Mouse (Mus musculus) urinary bladder, postnatal 14 days (tissue): ENCODE measurements around the gene Enox1.
A peak's percentile ranks its signal among the peaks of the same experiment; 100 is the strongest.

Experiments used
- DNase-seq: peaks from one replicate; pipeline ENCODE4 v3.0.0; 2021; ENCODE audit warnings: low spot score

The Enox1 gene

DNA sequence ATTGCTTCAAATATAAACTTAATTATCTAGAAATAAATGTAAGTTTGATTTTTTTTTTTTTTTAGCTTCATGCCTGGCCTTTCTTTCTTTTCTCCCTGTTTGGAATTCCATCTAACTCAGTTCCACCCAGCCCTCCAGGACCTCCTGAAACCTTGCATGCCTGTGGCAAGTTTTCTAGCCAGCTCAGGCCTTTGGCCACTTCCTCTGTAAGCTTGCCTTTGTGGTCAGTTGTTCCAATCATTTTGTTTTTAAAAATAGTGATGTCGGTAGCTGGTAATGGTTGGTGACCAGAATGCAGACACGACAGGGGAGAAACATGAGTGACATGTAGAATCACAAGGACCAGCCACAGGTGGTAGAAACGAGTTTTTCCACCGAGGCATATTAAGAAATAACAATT lies 307.4 kb downstream of the Enox1 start:
- no peak for DNase-seq

DNA sequence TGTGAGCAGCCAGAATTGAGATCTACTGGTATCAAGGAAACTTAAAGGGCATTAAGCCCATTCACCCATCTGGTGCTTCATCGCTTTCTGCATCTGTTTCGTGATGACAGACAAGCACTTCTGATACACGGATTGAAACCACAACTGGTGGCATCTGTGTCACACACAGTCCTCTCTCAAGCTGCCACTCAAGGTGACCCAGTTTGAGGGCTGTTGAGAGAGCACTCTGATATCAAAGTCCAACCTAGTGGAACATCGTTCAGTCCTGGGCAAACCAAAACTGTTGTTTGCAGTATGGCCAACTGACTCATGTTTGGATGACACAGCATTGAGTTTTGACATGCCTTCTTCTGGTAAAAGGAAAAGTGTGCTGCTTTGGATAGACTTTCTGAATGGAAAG lies 308.2 kb downstream of the Enox1 start:
- no peak for DNase-seq

DNA sequence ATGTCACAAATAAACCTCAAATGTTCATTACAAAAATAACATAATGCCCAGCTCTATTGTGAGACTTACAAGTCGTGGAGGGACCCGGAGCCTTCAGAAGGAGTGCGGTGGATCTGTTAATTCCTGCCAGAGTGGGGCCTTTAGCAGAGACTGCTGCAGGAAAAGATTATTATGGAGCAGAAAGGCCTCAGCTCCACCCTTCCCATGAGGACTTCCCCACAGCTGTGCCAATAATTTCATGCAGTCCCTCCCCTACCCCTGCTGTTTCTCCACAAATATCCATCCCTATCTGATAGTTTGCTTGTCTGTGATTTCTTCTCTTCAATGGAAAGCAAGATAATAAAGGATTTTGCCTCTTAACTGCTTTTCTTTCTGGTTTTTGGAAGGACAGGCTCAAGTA lies 314.0 kb downstream of the Enox1 start:
- no peak for DNase-seq

DNA sequence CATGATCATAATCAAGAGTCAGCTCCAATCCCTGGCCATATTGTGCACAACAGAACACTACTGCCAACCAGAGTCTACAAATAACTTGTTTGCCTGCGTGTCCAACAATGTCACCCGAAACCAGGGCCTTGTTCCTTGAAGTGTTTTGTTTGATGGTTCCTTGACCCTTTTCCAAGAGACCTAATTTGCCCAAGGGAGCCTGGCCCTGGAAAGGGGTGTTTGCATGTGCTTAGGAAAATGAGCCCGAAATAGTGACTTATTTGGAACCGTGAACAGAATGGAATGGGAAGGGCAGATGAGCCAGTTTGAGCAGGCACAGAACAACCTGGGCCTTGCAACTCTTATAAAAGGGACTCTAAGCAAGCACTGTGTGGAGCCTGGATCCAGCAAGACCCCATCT lies 316.9 kb downstream of the Enox1 start:
- no peak for DNase-seq

DNA sequence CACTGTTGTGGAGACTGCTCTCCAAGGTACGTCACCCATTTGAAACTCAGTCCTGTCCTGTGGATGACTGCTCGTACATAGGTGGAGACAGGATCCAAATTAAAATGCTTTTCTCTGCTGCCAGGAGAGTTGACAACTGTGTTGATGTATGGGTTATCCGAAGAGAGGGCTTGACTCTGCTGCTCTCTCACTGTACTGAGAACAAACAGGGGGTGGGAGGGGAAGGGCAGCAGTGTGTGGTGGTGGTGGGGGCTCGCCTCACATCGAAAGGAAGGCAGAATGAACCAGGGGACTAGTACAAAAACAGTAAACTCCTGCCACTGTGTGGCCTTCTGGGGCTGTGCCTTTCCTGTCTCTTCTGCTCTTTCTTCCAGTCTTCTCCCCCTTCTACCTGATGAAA lies 317.5 kb downstream of the Enox1 start:
- no peak for DNase-seq

DNA sequence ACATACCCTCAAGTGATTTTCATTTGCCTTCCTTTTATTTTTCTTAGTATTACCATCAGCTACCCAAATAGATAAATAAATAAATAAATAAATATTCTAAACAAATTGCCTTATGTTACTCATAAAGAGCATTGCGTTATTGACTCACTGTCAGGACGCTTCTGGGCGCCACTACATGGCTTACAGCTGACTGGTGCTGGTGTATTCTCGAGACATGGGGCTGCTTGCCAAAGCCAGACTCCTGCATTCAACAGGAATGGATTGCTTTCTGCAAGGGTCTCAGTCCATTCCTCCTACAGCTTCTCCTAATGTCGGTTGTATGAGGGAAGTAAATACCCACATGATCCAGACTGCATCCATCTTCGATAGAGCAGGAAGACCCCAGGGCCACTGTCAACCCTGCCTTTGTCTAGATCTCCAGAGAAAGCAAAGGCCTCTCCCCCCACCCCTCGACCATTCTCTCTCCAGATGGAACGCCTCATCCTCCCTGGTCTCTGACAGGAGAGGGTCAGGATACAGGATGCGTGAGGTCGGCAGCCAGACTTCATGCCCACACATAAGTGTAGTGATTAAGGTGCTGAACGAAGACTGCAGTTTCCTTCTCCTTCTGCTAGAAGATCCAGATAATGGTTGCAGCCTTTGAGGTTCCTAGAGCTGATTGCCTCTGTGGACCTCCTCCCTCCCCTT lies 318.7 kb downstream of the Enox1 start:
- DNase-seq: no peak

DNA sequence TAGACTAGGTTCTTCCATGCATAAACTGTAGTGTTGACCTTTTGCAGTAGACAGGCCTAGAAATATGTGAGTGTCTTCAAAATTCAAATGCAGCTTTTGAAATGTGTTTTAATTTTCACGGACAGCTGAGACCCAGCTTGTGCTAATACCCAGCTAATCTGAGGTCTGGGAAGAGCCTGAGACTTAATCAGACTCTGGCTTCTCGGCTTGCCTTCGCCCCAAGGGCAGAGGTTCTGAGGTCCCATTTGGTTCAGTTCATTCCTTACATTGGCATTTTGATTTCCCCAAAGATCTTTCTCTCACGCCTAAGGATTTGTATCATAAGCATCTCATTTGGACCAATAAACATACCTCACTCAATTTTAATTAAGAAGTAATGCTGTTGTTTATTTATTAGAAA lies 321.1 kb downstream of the Enox1 start:
- DNase-seq: no peak

DNA sequence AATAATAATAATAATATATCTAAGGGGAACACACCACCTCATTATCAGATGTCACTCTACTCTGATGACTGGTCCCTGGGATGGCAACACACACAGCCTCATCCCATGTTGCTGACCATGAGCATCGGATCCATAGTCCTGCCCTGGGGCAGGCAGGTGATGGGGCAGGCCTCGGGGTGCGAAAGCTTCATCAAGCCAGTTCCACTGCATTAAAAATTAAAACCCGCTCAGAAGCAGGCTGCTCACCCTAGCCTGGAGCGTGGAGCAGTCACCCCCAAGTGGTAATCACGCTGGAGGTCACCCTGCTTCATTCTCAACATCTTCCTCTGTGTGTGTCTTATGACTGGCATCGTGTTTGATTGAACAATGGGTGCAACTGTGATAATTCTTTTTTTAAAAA lies 321.6 kb downstream of the Enox1 start:
- DNase-seq: no peak

DNA sequence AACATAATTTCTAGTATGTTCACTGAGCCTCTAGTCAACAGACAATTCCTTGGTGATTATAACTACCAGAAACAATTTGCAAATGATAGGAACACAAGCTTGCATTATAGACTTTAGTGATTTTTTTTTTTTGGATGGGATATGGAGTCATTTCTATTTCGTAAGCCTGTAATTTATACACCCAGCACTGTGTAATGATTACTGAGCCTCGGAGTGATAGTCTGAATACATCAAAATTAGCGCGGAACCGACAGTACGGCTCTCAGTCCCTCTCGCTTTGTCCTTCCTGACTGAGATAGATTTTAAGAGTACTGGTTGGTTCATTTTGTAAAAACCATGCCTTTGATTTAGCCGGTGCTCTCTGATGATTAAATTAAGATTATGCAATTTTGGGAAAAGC lies 322.1 kb downstream of the Enox1 start:
- no peak for DNase-seq

DNA sequence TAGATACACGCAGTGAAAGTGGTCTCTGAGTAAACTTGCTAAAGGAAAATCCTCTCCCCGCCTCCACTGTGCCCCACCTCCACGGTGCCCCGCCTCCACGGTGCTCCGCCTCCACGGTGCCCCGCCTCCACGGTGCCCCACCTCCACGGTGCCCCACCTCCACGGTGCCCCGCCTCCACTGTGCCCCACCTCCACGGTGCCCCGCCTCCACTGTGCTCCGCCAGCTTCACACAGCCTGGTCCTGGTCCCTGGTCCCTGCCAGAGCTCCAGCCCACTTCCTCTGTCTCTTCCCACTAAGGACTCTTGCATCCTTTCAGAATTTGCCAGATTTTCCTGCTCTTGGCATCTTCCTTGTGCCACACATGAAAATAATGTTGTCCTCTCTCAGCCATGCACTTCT lies 326.5 kb downstream of the Enox1 start:
- no peak for DNase-seq

DNA sequence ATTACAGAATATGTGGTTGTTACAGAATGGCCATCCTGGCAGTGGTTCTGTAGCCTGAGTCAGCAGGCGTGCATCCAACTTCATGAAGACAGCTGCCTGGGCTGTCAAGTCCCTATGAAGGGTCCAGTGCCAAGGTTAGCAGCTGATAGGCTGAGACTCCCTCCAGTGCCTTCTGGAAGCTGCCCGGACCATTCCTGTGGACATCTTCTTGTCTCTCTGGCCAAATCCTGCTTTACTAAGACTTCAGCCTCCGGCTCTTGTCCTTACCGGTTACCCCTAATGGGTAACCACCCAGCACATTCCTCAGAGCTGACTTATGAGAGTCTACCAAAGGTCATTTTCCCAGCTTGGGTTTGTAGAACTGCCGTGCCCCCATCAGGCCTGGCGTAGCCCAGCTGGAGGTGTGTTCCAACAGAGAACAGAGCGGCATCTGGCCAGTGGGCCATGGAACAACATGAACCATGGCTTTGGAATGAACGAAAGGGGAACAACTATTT lies 328.4 kb downstream of the Enox1 start:
- peak; percentile 56 for DNase-seq

DNA sequence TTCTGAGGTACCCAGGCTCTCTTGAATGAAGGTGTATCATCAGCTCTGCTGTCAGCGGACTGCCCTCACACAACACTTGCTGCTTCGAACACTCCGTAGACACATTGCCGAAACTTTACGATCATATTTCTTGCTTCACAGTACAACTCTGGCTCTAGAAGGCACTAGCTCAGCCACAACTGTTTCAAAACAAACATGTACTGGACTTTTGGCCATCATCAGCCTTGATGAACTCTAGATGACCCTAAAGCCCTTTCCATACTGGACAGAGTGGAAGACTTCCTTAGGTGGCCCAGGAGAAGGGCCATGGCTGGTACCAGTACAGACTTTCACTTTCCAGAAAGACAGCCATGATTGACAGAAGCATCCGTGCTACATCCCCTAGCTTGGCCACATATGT lies 334.1 kb downstream of the Enox1 start:
- no peak for DNase-seq

DNA sequence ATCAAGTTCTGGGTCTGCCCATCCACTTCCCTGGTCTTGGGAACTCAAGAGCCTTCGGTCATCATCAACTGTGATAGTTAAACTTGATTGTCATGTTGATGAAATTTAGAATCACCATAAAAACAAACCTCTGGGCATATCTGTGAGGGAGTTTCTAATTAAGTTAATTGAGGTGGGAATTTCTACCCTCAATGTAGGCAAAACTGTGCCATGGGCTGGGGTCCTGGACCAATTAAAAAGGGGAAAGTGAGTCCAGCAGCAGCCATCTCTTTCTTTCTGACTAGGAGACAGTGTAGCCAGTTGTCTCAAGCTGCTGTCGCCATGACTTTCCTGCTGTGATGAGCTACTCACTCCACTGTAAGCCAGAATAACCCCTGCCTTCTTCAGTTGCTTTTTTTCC lies 335.2 kb downstream of the Enox1 start:
- DNase-seq: no peak

DNA sequence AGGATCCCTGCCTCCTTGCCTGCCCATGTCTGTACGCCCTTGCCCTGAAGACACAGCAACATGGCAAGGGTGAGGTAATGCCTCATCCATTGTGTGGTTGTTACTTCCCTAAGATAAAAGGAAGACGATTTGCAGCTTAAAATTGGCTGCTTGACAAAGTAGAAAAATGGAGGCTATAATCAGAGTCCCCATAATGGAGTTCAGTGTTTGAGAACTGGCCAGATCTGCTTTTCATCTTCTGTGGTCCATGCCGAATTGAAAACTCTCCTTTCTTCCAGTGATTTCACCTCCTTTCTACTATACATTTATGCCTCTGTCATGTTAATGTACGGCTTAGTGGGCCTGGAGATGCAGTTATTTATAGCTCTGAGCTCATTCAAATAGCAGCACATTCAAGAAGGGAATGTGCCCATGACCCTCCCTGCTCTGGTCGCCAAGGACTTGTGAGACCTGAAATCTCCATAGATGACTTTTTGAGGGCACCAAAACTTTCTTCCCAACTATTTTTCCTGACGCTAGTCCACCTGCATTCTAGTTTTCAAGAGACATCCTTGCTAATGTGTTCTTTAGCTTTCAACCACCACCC lies 343.5 kb downstream of the Enox1 start:
- no peak for DNase-seq

DNA sequence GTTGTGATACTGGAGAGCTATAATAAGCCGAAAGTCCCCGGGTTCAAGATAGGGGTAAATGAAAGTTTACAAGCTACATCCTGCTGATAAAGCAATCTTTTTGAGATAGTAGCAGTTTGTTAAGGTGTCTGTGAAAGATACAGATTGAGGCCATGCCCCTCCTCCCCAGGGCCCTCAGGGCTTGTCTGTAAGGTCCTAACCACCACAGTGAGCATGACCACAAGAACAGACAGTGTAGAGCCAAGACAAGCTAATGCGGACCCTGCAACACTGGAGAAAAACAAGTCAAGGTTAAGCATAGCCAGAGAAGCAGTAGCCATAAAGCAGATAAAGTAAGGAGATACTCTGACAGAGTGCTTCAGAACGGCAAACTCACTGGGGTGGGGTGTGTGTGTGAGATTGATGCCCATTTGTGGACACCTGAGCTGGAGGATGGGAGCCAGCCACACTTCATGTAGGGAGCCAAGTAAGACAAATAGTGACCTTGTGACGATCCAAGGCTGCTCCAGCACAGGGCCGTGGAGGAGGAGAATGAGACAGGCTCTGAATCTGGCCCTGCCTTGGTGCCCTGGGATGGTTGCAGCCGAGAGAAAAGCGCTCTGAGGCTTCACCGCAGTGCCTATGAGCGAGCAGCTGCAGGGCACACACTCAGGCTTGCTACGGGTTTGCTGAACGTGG lies 348.0 kb downstream of the Enox1 start:
- no peak for DNase-seq

DNA sequence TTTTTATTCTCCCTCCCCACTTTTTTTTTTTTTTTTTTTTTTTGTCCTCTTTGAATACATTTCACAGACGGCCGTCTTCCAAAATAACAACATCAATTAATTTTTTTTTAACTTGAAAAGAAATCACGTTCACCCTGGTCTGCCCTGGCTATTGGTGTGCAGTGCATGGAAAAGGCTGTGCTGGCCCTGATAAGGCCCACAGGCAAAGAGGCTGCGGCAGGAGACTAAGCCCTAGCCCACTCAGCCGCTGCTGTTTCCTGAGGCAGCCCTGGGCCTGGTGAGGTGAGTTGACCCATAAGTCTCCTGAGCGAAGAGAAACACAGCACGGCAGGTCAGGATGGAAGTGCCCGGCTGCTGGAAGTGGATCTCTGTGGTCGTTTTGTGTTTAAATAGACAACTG lies 349.8 kb downstream of the Enox1 start:
- DNase-seq: no peak

DNA sequence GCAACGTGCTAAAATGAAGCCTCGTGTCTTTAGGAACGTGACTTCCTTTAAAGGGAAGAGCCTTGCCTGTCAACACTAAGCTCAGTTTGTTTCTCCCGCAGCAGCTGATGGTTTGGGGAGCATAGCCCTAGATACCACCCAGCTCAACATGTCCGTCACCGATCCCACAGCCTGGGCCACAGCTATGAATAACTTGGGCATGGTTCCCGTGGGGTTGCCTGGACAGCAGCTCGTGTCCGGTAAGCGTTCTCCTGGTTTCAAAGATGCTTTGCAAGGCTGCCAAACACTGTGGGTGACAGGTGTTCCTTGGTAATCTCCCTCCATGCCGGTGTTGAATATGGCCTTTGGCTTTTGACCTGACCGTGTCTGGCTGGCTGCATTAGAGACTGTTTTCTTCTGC lies 351.5 kb downstream of the Enox1 start:
- DNase-seq: no peak

DNA sequence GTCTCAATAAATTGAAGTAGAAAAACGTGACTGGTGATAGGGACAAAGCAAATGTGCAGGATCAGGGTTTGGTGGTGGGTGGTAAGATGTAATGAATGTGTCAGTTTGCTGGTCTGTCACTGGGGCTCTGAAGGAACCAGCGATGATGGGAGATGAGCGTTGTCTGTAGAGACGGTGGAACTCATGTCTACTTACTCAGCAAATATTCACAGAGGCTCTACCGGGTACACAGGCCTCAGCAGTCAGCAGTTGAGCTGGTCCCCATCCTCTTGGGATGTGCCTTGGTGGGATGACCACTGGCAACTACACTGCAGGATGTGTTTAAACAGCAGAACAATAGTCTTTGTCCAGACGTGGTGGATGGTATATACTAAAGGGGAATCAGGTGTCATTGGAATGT lies 352.5 kb downstream of the Enox1 start:
- no peak for DNase-seq

DNA sequence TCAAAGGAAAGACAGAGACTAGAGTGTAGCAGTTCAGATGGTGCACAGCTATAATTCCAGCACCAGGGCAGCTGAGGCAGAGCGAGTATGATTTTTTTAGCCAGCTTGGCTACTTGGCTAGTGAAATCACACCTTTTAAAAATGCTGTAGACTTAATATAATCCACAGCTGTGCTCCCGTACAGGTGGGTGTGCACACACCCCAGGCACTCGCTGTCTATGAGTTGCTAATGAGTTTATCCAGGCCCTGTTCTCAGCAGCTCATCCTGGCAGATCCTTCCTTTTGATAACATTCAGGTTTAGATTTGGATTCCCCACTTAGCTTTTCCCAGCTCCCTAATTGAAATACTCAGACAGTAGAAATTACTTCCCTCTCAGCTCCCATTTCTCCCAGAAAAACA lies 353.4 kb downstream of the Enox1 start:
- no peak for DNase-seq

DNA sequence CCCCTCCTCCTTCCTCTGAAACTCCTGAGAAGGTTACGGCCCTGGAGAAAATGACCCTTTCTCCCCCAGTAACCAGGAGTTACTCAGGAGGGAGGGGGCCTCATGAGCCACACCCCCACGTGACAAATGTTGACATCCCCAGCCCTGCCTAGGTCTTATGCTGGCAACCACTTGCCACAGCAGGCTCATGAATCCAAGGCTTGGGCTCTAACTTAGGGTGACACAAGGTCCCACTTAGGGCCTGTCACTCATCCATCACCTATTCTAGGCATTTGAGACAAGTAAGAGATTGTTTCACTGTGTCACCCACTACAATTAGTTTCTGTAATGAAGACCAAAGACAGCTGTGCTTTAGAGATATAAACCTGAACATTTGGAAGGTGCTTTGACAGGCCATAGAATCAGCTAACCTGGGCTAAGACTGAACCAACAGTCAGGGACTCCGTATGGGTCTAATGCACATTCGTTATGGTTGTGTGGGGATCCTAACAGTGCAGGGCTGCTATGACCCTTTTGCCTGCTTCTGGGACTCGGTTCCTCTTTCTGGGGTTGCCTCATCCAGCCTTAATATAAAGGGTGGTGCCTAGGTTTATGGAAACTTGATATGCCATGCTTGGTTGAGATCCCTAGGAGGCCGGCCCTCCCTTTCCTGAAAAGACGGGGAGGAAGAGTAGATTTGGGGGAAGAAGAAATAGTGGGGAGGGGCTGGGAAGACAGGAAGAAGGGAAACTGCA lies 354.7 kb downstream of the Enox1 start:
- no peak for DNase-seq

DNA sequence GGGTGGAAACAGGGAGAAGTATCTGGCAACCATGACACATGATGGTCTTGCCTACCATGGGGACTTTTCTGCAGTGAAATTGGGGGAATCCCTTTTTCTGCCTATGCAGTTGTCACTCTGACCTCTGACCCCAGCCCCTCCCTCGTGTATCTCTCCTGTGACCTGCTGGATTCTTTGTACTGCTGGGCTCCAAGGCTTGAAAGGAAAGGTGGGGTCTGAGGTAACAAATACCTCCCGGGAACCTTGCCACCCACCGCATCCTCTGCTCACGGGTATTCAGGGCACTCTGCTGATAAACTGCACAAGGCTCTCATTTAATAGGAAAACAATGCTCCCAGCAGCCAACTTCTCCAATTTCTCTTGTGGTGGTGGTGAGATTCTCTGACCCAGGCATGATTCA lies 361.5 kb downstream of the Enox1 start:
- no peak for DNase-seq

DNA sequence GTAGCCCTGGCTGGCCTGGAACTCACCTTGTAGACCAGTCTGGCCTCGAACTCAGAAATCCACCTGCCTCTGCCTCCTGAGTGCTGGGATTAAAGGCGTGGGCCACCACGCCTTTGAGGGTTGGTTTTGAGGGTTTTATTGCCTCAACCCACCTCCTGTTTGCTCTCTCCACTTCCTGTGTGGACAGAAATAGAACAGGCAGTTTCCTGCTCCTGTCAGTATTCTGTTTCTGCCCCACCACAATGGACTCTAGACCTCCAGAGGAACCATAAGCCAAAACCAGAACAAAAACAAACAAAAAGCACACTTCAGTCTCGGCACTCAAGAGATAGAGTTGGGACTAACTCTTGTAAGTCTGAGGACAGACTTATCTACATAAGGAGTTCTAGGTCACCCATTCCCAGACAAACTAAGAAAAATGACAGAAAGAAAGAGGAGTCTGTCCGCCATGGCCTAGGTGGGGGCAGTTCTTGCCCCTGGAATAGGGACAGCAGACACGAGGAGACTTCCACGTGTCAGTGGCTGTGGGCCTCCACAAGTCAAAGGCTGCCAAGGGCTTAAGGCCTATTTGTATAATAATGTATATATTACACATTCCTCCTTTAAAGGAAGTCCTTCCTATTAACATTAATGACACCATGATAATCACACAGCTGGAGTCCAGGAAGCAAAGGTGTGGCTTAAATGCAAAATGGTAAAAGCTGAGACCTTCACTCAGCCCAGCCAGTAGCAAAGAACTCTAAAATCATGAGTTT lies 362.6 kb downstream of the Enox1 start:
- no peak for DNase-seq
